Mouse (Mus musculus) E14TG2a.4 (cell line): ENCODE data around the gene Fbxl17.

Experiments used
- CTCF ChIP-seq: conservative IDR thresholded peaks from 2 replicates; pipeline ENCODE4 v1.5.1; 2014; ENCODE audit warnings: low read length
- POU5F1 ChIP-seq: IDR thresholded peaks from 2 replicates; pipeline ENCODE4 v1.6.1; 2014; ENCODE audit warnings: low read length, borderline replicate concordance

GRCm38 (mm10) chr17:63351682-63352081, 148.1 kb downstream of the Fbxl17 start:
- no peak for TF ChIP-seq CTCF
- TF ChIP-seq POU5F1: no peak
